Mouse (Mus musculus): ENCODE results near the gene Drg1.

Gene Drg1

GRCm38 (mm10) chr11:3266079-3266685, at the start of gene Drg1:
Drg1 (minus strand) TSS chr11:3266415.
- peak; percentile 87 for DNase-seq (ENCODE audit: low read depth)

- DNase-seq (ENCODE audit: low read depth), result peak; percentile 41
Measured at GRCm38 (mm10) chr11:3314148-3314547, 47.9 kb upstream of the Drg1 start.

- DNase-seq (ENCODE audit: low read depth), result no peak
Measured at GRCm38 (mm10) chr11:3313294-3313693, 47.1 kb upstream of the Drg1 start.

GRCm38 (mm10) chr11:3311586-3312347, 45.6 kb upstream of the Drg1 start:
- DNase-seq (ENCODE audit: low read depth), result no peak

- no peak for DNase-seq (ENCODE audit: low read depth)
Measured at GRCm38 (mm10) chr11:3310789-3311585, 44.8 kb upstream of the Drg1 start.

GRCm38 (mm10) chr11:3309884-3310283, 43.7 kb upstream of the Drg1 start:
- DNase-seq (ENCODE audit: low read depth), result no peak

- no peak for DNase-seq (ENCODE audit: low read depth)
Measured at GRCm38 (mm10) chr11:3307875-3308274, 41.7 kb upstream of the Drg1 start.

- DNase-seq (ENCODE audit: low read depth), result no peak
Measured at GRCm38 (mm10) chr11:3305821-3306220, 39.6 kb upstream of the Drg1 start.

- no peak for DNase-seq (ENCODE audit: low read depth)
Measured at GRCm38 (mm10) chr11:3302792-3303191, 36.6 kb upstream of the Drg1 start.

- no peak for DNase-seq (ENCODE audit: low read depth)
Measured at GRCm38 (mm10) chr11:3302385-3302784, 36.2 kb upstream of the Drg1 start.

GRCm38 (mm10) chr11:3301075-3301474, 34.9 kb upstream of the Drg1 start:
- DNase-seq (ENCODE audit: low read depth), result no peak

GRCm38 (mm10) chr11:3298813-3299185, 32.6 kb upstream of the Drg1 start:
- no peak for DNase-seq (ENCODE audit: low read depth)

GRCm38 (mm10) chr11:3297871-3298812, 31.9 kb upstream of the Drg1 start:
- no peak for DNase-seq (ENCODE audit: low read depth)

GRCm38 (mm10) chr11:3296056-3296455, 29.8 kb upstream of the Drg1 start:
- DNase-seq (ENCODE audit: low read depth), result no peak

- no peak for DNase-seq (ENCODE audit: low read depth)
Measured at GRCm38 (mm10) chr11:3294641-3295040, 28.4 kb upstream of the Drg1 start.

- DNase-seq (ENCODE audit: low read depth), result no peak
Measured at GRCm38 (mm10) chr11:3293361-3293760, 27.1 kb upstream of the Drg1 start.

- DNase-seq (ENCODE audit: low read depth), result no peak
Measured at GRCm38 (mm10) chr11:3292711-3293249, 26.6 kb upstream of the Drg1 start.

GRCm38 (mm10) chr11:3292062-3292421, 25.8 kb upstream of the Drg1 start:
- DNase-seq (ENCODE audit: low read depth), result peak; percentile 68

GRCm38 (mm10) chr11:3291311-3292061, 25.3 kb upstream of the Drg1 start:
- DNase-seq (ENCODE audit: low read depth), result no peak

GRCm38 (mm10) chr11:3290640-3291310, 24.6 kb upstream of the Drg1 start:
- DNase-seq (ENCODE audit: low read depth), result peak; percentile 41

Measured in c-Kit-positive CD71-positive TER-119-negative erythroid progenitor cells, embryonic 14.5 days (primary cell).